Mouse (Mus musculus) heart, embryonic 16.5 days (tissue): ENCODE measurements around the gene Abca13. TPM values are rescaled to one million over a fixed set of nuclear protein-coding genes. Genes with fewer than 3 reads are reported as not detected.

ENCODE experiments used
- ATAC-seq: fragments of 200-750 bp; cut with Nextera tagmentation; replicated peaks from 2 replicates; pipeline ENCODE4 v1.8.0; 2017; ENCODE audit warnings: moderate number of reproducible peaks; ENCODE audit not compliant: insufficient read depth, low FRiP score; ENCODE audit errors: extremely low read depth
- H3K27ac ChIP-seq: fragments of 300-500 bp; sonication (generic); 2 replicates; pipeline ENCODE4 v1.5.1; 2014; ENCODE audit warnings: mild to moderate bottlenecking, low read length, control low read depth, moderate library complexity
- H3K27me3 ChIP-seq: fragments of 300-500 bp; sonication (generic); 2 replicates; pipeline ENCODE4 v1.6.1; 2014; ENCODE audit warnings: low read length, mixed read lengths; ENCODE audit not compliant: control insufficient read depth, insufficient read depth
- H3K36me3 ChIP-seq: fragments of 300-500 bp; sonication (generic); 2 replicates; pipeline ENCODE4 v1.6.1; 2014; ENCODE audit not compliant: control insufficient read depth, insufficient read depth
- H3K4me1 ChIP-seq: fragments of 300-500 bp; sonication (generic); 2 replicates; pipeline ENCODE4 v1.6.1; 2014; ENCODE audit warnings: low read length, mixed read lengths; ENCODE audit not compliant: control insufficient read depth, insufficient read depth
- H3K4me2 ChIP-seq: fragments of 300-500 bp; sonication (generic); 2 replicates; pipeline ENCODE4 v1.6.1; 2014; ENCODE audit warnings: low read depth, mild to moderate bottlenecking, control low read depth, low read length
- H3K4me3 ChIP-seq: fragments of 300-500 bp; sonication (generic); 2 replicates; pipeline ENCODE4 v1.5.1; 2014; ENCODE audit warnings: mild to moderate bottlenecking, control low read depth, low read length
- H3K9ac ChIP-seq: fragments of 300-500 bp; sonication (generic); 2 replicates; pipeline ENCODE4 v1.6.1; 2014; ENCODE audit warnings: low read length, control low read depth
- H3K9me3 ChIP-seq: fragments of 300-500 bp; sonication (generic); replicated peaks from 2 replicates; pipeline ENCODE4 v1.6.1; 2016; ENCODE audit warnings: low read length; ENCODE audit not compliant: control insufficient read depth
- WGBS: fragments of 180-500 bp; shearing (Covaris S2); extraction: QIAGEN DNeasy Blood & Tissue Kit; methylation state at CpG from one replicate; pipeline ENCODE4 v1.1.7; 2014; 5-methylcytosine and 5-hydroxymethylcytosine counted together
- polyA plus RNA-seq: library from polyadenylated mRNA; unstranded; fragments of >200 nt; fragmentation: Nextera tagmentation; extraction: Ambion mirVana; gene quantifications from 2 replicates; pipeline ENCODE4 v1.2.1, GENCODE M21; 2015

Abca13 gene
- polyA plus RNA-seq, 1 experiment from 2014 or later: 0.01 TPM

GRCm38 (mm10) chr11:9531715-9532114 is 340.0 kb downstream of the Abca13 start:
- no peak for ATAC-seq
- Histone ChIP-seq H3K4me2 (no peak overlapping the region), H3K9ac (no peak overlapping the region), H3K36me3 (no peaks in the 10 kb centered on the region), H3K4me1 (no peaks in the 10 kb centered on the region), H3K9me3 (no peaks in the 10 kb centered on the region), H3K27ac (no peak overlapping the region), H3K4me3 (no peak overlapping the region), H3K27me3 (no peaks in the 10 kb centered on the region)
- 79% methylated on average over 8 of the region's 8 CpGs for WGBS

GRCm38 (mm10) chr11:9533189-9533588 is 341.4 kb downstream of the Abca13 start:
- WGBS: 30% methylated on average over 1 of the region's 1 CpGs
- ATAC-seq: no peak
- Histone ChIP-seq H3K36me3 (no peaks in the 10 kb centered on the region), H3K27ac (no peak overlapping the region), H3K9ac (no peak overlapping the region), H3K27me3 (no peaks in the 10 kb centered on the region), H3K4me1 (no peaks in the 10 kb centered on the region), H3K9me3 (no peaks in the 10 kb centered on the region), H3K4me3 (no peak overlapping the region), H3K4me2 (no peak overlapping the region)

DNA sequence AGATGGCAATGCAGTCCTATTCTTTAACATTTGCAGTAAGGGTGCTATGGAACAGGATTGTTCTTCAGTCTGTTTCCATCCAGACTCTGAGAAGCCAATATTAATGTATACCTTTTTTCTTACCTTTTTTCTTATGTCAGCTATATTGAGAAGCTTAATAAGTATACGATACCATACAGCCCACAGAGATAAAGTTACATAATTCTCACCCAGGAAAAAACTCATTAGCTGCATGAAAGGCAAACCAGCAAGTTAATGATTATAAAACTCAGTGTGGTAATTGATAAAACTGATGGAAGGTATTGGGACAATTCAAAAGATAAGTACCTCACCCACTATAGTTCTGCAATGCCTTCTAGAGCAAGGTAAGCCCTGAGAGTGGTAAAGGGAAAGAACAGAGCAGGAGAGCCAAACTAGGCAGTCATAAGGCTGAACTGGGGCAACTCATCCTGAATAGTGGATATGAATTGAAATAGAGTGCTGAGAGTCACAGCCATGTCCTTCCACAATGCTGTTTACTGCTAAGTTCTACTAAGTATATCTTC is 342.0 kb downstream of the Abca13 start:
- no peak overlapping the region for H3K9ac ChIP-seq
- ATAC-seq: no peak
- H3K9me3 ChIP-seq: no peaks in the 10 kb centered on the region
- no peak overlapping the region for H3K4me2 ChIP-seq
- H3K27me3 ChIP-seq: no peaks in the 10 kb centered on the region
- H3K4me1 ChIP-seq: no peaks in the 10 kb centered on the region
- no peak overlapping the region for H3K4me3 ChIP-seq
- no peak overlapping the region for H3K27ac ChIP-seq
- WGBS: 79% methylated on average over 1 of the region's 1 CpGs
- no peaks in the 10 kb centered on the region for H3K36me3 ChIP-seq

GRCm38 (mm10) chr11:9536811-9537210 is 345.1 kb downstream of the Abca13 start:
- Histone ChIP-seq H3K9me3 (no peaks in the 10 kb centered on the region), H3K27ac (no peak overlapping the region), H3K4me3 (no peak overlapping the region), H3K36me3 (no peaks in the 10 kb centered on the region), H3K4me2 (no peak overlapping the region), H3K4me1 (no peaks in the 10 kb centered on the region), H3K27me3 (no peaks in the 10 kb centered on the region), H3K9ac (no peak overlapping the region)
- WGBS: 41% methylated on average over 6 of the region's 6 CpGs
- no peak for ATAC-seq

GRCm38 (mm10) chr11:9538328-9538727 is 346.6 kb downstream of the Abca13 start:
- ATAC-seq: no peak

DNA sequence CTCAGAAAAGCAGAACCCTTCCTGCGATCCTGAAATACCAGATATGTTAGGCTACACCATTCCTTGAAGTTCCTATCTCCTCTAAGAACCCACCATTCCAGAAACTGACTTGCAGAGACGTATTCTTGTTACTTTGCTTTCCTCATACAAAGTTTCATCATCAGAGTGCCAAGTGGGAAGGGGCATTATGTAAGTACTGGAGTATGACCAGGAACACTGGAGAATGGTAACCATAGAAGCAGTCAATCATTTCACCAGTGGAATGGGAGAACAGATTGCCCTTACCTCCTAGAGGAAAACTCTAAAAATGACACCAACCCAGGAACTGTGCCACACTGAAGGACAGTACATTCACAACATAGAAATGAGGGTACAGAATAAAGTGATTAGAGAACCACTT is 368.3 kb downstream of the Abca13 start:
- 70% methylated on average over 2 of the region's 2 CpGs for WGBS
- H3K9ac ChIP-seq: no peak overlapping the region
- no peak for ATAC-seq

More at GRCm38 (mm10) chr11:9538328-9538727, 346.6 kb downstream of the Abca13 start:
- no peak overlapping the region for H3K9ac ChIP-seq
- H3K36me3 ChIP-seq: no peaks in the 10 kb centered on the region
- H3K27ac ChIP-seq: no peak overlapping the region
- WGBS: 50% methylated on average over 1 of the region's 1 CpGs
- H3K4me2 ChIP-seq: no peak overlapping the region
- no peaks in the 10 kb centered on the region for H3K27me3 ChIP-seq
- H3K4me1 ChIP-seq: no peaks in the 10 kb centered on the region
- no peak overlapping the region for H3K4me3 ChIP-seq
- no peaks in the 10 kb centered on the region for H3K9me3 ChIP-seq

DNA sequence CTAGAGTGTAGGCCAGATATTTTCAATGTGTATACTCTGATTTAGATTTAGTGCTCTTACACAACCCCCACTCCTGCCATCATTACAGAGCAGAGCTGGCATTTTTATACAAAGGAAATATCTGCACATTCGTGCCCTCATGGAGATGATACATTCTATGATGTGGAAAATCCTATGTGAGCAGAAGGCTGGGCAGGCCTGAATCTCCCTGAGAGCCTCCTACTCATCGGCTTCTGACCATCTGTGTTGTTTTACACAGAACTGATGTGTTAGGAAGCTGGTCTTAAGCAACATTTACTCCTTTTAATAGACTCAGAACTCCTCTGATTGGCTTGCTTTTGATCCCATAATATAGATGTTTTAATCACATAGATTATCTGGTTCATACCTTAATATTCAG is 376.6 kb downstream of the Abca13 start:
- Histone ChIP-seq H3K9ac (no peak overlapping the region), H3K9me3 (no peaks in the 10 kb centered on the region), H3K4me1 (no peaks in the 10 kb centered on the region), H3K36me3 (no peaks in the 10 kb centered on the region), H3K27me3 (no peaks in the 10 kb centered on the region), H3K27ac (no peak overlapping the region), H3K4me3 (no peak overlapping the region), H3K4me2 (no peak overlapping the region)
- no peak for ATAC-seq
- 77% methylated on average over 2 of the region's 2 CpGs for WGBS

More for the DNA sequence above, 368.3 kb downstream of the Abca13 start:
- Histone ChIP-seq H3K9me3 (no peaks in the 10 kb centered on the region), H3K27ac (no peak overlapping the region), H3K4me2 (no peak overlapping the region), H3K36me3 (no peaks in the 10 kb centered on the region), H3K4me1 (no peaks in the 10 kb centered on the region), H3K4me3 (no peak overlapping the region), H3K27me3 (no peaks in the 10 kb centered on the region)

DNA sequence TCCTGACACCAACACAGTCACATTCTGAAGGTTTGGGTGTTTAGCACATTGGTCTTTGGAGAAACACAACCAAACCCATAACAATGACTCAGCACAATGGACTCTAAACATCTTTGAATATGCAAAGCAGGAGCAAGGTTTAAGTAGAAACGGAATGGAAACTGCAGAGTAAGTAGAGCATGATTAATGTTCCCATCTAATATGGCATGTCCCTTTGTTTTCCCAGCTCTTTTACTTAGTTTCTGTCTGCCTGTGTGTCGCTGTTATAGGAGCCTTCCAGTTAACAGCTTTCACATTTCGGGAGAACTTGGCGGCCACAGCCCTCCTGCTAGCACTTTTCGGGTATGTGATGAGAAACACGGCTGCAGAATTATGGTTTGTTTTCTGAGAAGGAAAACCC is 378.6 kb downstream of the Abca13 start:
- ATAC-seq: no peak
- no peak overlapping the region for H3K4me2 ChIP-seq
- no peak overlapping the region for H3K4me3 ChIP-seq
- H3K9me3 ChIP-seq: no peaks in the 10 kb centered on the region
- H3K9ac ChIP-seq: no peak overlapping the region
- no peaks in the 10 kb centered on the region for H3K36me3 ChIP-seq
- no peaks in the 10 kb centered on the region for H3K27me3 ChIP-seq
- H3K4me1 ChIP-seq: no peaks in the 10 kb centered on the region
- WGBS: 72% methylated on average over 6 of the region's 6 CpGs
- no peak overlapping the region for H3K27ac ChIP-seq

DNA sequence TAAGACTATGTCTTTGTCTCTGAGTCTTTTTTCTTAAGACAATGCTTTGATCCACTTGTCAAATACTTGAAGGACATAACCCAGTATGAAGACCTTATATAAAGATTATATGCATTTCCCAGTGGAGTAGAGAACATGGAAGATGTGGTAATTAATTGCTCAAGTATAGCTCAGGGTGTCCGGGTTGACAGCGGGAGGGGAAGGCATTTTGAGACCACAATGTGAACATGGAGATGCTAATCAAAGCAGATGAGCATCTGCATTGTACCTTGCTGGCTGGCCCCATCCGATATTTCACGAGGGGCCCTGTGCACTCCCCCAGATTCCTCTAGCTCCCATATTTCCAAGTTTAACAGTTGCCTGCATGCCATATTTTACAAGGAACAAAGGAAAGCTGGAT is 383.2 kb downstream of the Abca13 start:
- ATAC-seq: no peak
- Histone ChIP-seq H3K9me3 (no peaks in the 10 kb centered on the region), H3K36me3 (no peaks in the 10 kb centered on the region), H3K27ac (no peak overlapping the region), H3K4me3 (no peak overlapping the region), H3K4me2 (no peak overlapping the region), H3K9ac (no peak overlapping the region), H3K4me1 (no peaks in the 10 kb centered on the region), H3K27me3 (no peaks in the 10 kb centered on the region)
- 73% methylated on average over 4 of the region's 4 CpGs for WGBS
